Mouse (Mus musculus): ENCODE measurements around the gene Lzic.
A peak's percentile ranks its signal among the peaks of the same experiment; 100 is the strongest.

- TF ChIP-seq CTCF (IDR thresholded peaks at IDR 0.05) (peak; percentile 38), EP300 (IDR thresholded peaks at IDR 0.05) (no peak)
Measured at GRCm38 (mm10) chr4:149491151-149491550, 6.1 kb downstream of the Lzic start.

All from lung, postnatal 0 days (tissue).